Mouse (Mus musculus): ENCODE results near the gene Zswim8.

GRCm38 (mm10) chr14:20695761-20696520 lies 11.4 kb upstream of the Zswim8 start:
- TF ChIP-seq CTCF (IDR thresholded peaks at IDR 0.05; ENCODE audit: control insufficient read depth, insufficient read depth, insufficient replicate concordance, low read depth, low read length) (no peak), POLR2A (IDR thresholded peaks at IDR 0.05; ENCODE audit: control insufficient read depth, low read depth, low read length) (no peak)
